Mouse (Mus musculus) cerebral cortex, adult 2 months (tissue): ENCODE measurements around the gene Tmem131l.

ENCODE experiments used
- WGBS: fragments of 180-500 bp; shearing (Covaris S2); methylation state at CpG from one replicate; pipeline ENCODE4 v1.1.7; 2018; 5-methylcytosine and 5-hydroxymethylcytosine counted together

Tmem131l gene

GRCm38 (mm10) chr3:84048729-84049175, 8.8 kb upstream of the Tmem131l start:
- 62% methylated on average over 9 of the region's 9 CpGs for WGBS

- WGBS, result 94% methylated on average over 8 of the region's 8 CpGs
Measured at GRCm38 (mm10) chr3:84046206-84046605, 6.2 kb upstream of the Tmem131l start.

GRCm38 (mm10) chr3:84041739-84042138, 1.8 kb upstream of the Tmem131l start:
- 96% methylated on average over 8 of the region's 8 CpGs for WGBS

GRCm38 (mm10) chr3:84040476-84041082, 604 bp upstream of the Tmem131l start:
- 2% methylated on average over 23 of the region's 23 CpGs for WGBS

- WGBS, result 2% methylated on average over 42 of the region's 42 CpGs
Measured at GRCm38 (mm10) chr3:84038981-84039645, 862 bp downstream of the Tmem131l start.

GRCm38 (mm10) chr3:84038126-84038525, 1.8 kb downstream of the Tmem131l start:
- 42% methylated on average over 1 of the region's 1 CpGs for WGBS

- WGBS, result 90% methylated on average over 3 of the region's 3 CpGs
Measured at GRCm38 (mm10) chr3:84037536-84037935, 2.4 kb downstream of the Tmem131l start.

GRCm38 (mm10) chr3:84036866-84037265, 3.1 kb downstream of the Tmem131l start:
- WGBS, result 86% methylated on average over 4 of the region's 4 CpGs

GRCm38 (mm10) chr3:84035728-84036364, 4.1 kb downstream of the Tmem131l start:
- WGBS, result 90% methylated on average over 6 of the region's 6 CpGs

- 86% methylated on average over 5 of the region's 5 CpGs for WGBS
Measured at GRCm38 (mm10) chr3:84034115-84034780, 5.7 kb downstream of the Tmem131l start.

GRCm38 (mm10) chr3:84032933-84033730, 6.8 kb downstream of the Tmem131l start:
- 87% methylated on average over 10 of the region's 10 CpGs for WGBS

- 97% methylated on average over 5 of the region's 5 CpGs for whole genome bisulfite sequencing
Measured at GRCm38 (mm10) chr3:84032419-84032818, 7.6 kb downstream of the Tmem131l start.

GRCm38 (mm10) chr3:84031216-84031615, 8.8 kb downstream of the Tmem131l start:
- 85% methylated on average over 3 of the region's 3 CpGs for WGBS

GRCm38 (mm10) chr3:84028968-84029367, 11.0 kb downstream of the Tmem131l start:
- WGBS, result 83% methylated on average over 4 of the region's 4 CpGs

- WGBS, result 70% methylated on average over 8 of the region's 8 CpGs
Measured at GRCm38 (mm10) chr3:84027691-84028159, 12.2 kb downstream of the Tmem131l start.

- 91% methylated on average over 12 of the region's 12 CpGs for WGBS
Measured at GRCm38 (mm10) chr3:84024512-84025072, 15.4 kb downstream of the Tmem131l start.

GRCm38 (mm10) chr3:84022723-84023122, 17.3 kb downstream of the Tmem131l start:
- WGBS, result 91% methylated on average over 5 of the region's 5 CpGs

GRCm38 (mm10) chr3:84022201-84022584, 17.8 kb downstream of the Tmem131l start:
- WGBS, result 80% methylated on average over 6 of the region's 6 CpGs

- WGBS, result 71% methylated on average over 8 of the region's 8 CpGs
Measured at GRCm38 (mm10) chr3:84021217-84022200, 18.5 kb downstream of the Tmem131l start.

GRCm38 (mm10) chr3:84020528-84020927, 19.4 kb downstream of the Tmem131l start:
- 88% methylated on average over 3 of the region's 3 CpGs for WGBS
